Mouse (Mus musculus) midbrain, embryonic 15.5 days (tissue): ENCODE data around the gene Agap3. TPM values are rescaled to one million over a fixed set of nuclear protein-coding genes. Genes with fewer than 3 reads are reported as not detected.

ENCODE experiments used
- ATAC-seq: fragments of 200-750 bp; cut with Nextera tagmentation; replicated peaks from 2 replicates; pipeline ENCODE4 v1.8.0; 2017; ENCODE audit warnings: moderate TSS enrichment
- H3K27ac ChIP-seq: fragments of 300-500 bp; sonication (generic); 2 replicates; pipeline ENCODE4 v1.5.1; 2015; ENCODE audit warnings: mild to moderate bottlenecking, inconsistent platforms
- H3K27me3 ChIP-seq: fragments of 300-500 bp; sonication (generic); replicated peaks from 2 replicates; pipeline ENCODE4 v1.6.1; 2015; ENCODE audit warnings: inconsistent platforms
- H3K36me3 ChIP-seq: fragments of 300-500 bp; sonication (generic); replicated peaks from 2 replicates; pipeline ENCODE4 v1.6.1; 2015; ENCODE audit warnings: inconsistent platforms
- H3K4me1 ChIP-seq: fragments of 300-500 bp; sonication (generic); 2 replicates; pipeline ENCODE4 v1.6.1; 2015; ENCODE audit warnings: inconsistent platforms
- H3K4me2 ChIP-seq: fragments of 300-500 bp; sonication (generic); 2 replicates; pipeline ENCODE4 v1.6.1; 2015; ENCODE audit warnings: inconsistent platforms, mild to moderate bottlenecking, moderate library complexity
- H3K4me3 ChIP-seq: fragments of 300-500 bp; sonication (generic); 2 replicates; pipeline ENCODE4 v1.5.1; 2015; ENCODE audit warnings: mild to moderate bottlenecking, inconsistent platforms
- H3K9ac ChIP-seq: fragments of 300-500 bp; sonication (generic); 2 replicates; pipeline ENCODE4 v1.6.1; 2015; ENCODE audit warnings: mild to moderate bottlenecking, inconsistent platforms
- H3K9me3 ChIP-seq: fragments of 300-500 bp; sonication (generic); 2 replicates; pipeline ENCODE4 v1.6.1; 2016; ENCODE audit warnings: inconsistent platforms
- WGBS: fragments of 180-500 bp; shearing (Covaris S2); methylation state at CpG from one replicate; pipeline ENCODE4 v1.1.7; 2015; ENCODE audit warnings: mixed read lengths; 5-methylcytosine and 5-hydroxymethylcytosine counted together
- polyA plus RNA-seq: library from polyadenylated mRNA; unstranded; fragments of >200 nt; fragmentation: Nextera tagmentation; extraction: Ambion mirVana; gene quantifications from 2 replicates; pipeline ENCODE4 v1.2.1, GENCODE M21; 2015

Gene Agap3
- polyA plus RNA-seq = 122 and 124 TPM in 2 replicates

- Histone ChIP-seq H3K4me3 (peak within 1 kb of the TSS; percentile 87), H3K9me3 (no peaks in the 10 kb centered on the region), H3K4me1 (peaks cover 51% of the 10 kb centered on the region), H3K27me3 (no peaks in the 10 kb centered on the region), H3K4me2 (peak within 1 kb of the TSS; percentile 82), H3K9ac (peak within 1 kb of the TSS; percentile 88), H3K27ac (peak within 1 kb of the TSS; percentile 90), H3K36me3 (no peaks in the 10 kb centered on the region)
- ATAC-seq = peak; percentile 67
- under 1% methylated on average over 81 of the region's 85 CpGs for WGBS
Observed at GRCm38 (mm10) chr5:24452030-24452690, at the start of gene Agap3. TSS of gene Agap3 (plus strand) at chr5:24452177.

DNA sequence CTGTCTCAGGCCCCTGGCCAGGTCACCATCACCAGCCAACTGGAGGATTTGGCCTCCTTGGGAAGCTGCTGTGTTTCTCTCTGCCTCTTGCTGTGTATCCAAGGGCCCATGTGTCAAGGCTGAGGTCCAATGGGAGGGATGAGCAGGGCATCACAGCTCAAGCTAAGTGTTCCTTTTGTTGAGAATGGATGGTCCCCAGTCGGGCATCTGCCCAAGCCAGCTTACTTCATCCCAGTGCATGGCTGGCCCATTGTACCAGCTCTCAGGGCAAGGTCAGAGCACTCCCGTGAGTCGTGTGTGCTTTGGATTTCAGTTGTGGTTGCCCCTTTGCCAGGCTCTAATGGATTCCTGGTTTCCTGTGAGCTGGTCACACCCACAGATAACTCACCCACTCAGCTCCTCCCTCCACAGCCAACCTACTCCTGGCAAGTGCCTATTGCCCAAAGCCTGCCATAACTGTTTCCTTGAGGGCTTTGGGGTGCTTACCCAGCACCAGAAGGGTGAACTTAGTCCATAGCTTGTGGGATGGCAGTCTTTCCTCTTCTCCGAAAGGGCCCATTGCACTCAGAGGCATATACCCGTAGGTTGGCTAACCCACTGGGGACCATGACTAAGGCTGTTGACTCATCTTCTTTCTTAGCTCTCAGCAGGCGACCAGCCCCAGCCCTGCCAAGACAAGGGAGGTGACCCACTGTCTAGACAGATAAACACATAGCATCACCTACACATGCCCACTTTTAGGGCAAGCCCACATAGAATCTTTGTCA, 47.2 kb upstream of the Agap3 start:
- no peak overlapping the region for H3K27ac ChIP-seq
- no peaks in the 10 kb centered on the region for H3K27me3 ChIP-seq
- peaks cover 8% of the 10 kb centered on the region; the same call in 1 of the 2 replicates for H3K36me3 ChIP-seq
- H3K9ac ChIP-seq = no peak overlapping the region
- 89% methylated on average over 6 of the region's 6 CpGs for WGBS
- H3K9me3 ChIP-seq = no peaks in the 10 kb centered on the region
- H3K4me3 ChIP-seq = no peak overlapping the region
- H3K4me1 ChIP-seq = no peaks in the 10 kb centered on the region
- no peak for ATAC-seq
- H3K4me2 ChIP-seq = no peak overlapping the region

- Histone ChIP-seq H3K36me3 (peaks cover 8% of the 10 kb centered on the region; the same call in 1 of the 2 replicates), H3K9me3 (no peaks in the 10 kb centered on the region), H3K4me2 (no peak overlapping the region), H3K4me1 (no peaks in the 10 kb centered on the region), H3K4me3 (no peak overlapping the region), H3K27me3 (no peaks in the 10 kb centered on the region), H3K9ac (no peak overlapping the region), H3K27ac (no peak overlapping the region)
- no peak for ATAC-seq
- 71% methylated on average over 3 of the region's 3 CpGs for WGBS
Observed at GRCm38 (mm10) chr5:24405389-24405876, 46.5 kb upstream of the Agap3 start.

- Histone ChIP-seq H3K9me3 (no peaks in the 10 kb centered on the region), H3K4me3 (no peak overlapping the region), H3K9ac (no peak overlapping the region), H3K27ac (no peak overlapping the region), H3K36me3 (0 out of 2 replicates have a peak, but pooled peaks cover 3% of the 10 kb centered on the region), H3K4me1 (no peaks in the 10 kb centered on the region), H3K4me2 (no peak overlapping the region), H3K27me3 (no peaks in the 10 kb centered on the region)
- no peak for ATAC-seq
- WGBS = 90% methylated on average over 13 of the region's 13 CpGs
Observed at GRCm38 (mm10) chr5:24408651-24409050, 43.3 kb upstream of the Agap3 start.

- 58% methylated on average over 2 of the region's 2 CpGs for WGBS
- Histone ChIP-seq H3K27ac (no peak overlapping the region), H3K4me1 (no peaks in the 10 kb centered on the region), H3K4me2 (no peak overlapping the region), H3K27me3 (no peaks in the 10 kb centered on the region), H3K9me3 (no peaks in the 10 kb centered on the region), H3K9ac (no peak overlapping the region), H3K4me3 (no peak overlapping the region), H3K36me3 (0 out of 2 replicates have a peak, but pooled peaks cover 3% of the 10 kb centered on the region)
- no peak for ATAC-seq
Observed at GRCm38 (mm10) chr5:24409466-24409865, 42.5 kb upstream of the Agap3 start.

DNA sequence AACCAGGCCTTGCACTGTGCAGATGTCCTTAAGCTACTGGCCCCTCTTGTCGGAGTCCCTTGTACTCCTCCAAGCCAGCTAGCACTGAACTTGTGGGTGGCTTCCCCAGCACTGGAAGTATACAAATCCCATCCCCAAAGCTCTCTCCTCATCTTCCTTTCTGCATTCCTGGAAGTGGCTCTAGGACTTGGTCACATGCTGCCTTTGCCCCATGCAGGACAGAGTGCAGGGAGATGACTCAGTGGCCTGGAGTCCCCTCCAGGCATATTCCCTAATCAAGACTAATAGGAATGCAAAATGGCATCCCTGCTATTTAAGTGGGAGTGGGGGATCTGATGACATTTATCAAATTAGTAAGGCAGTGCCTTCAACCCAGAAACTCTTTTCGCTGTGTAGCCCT, 39.9 kb upstream of the Agap3 start:
- no peak overlapping the region for H3K4me2 ChIP-seq
- no peaks in the 10 kb centered on the region for H3K9me3 ChIP-seq
- H3K36me3 ChIP-seq = no peaks in the 10 kb centered on the region
- H3K27me3 ChIP-seq = no peaks in the 10 kb centered on the region
- no peak overlapping the region for H3K27ac ChIP-seq
- no peak overlapping the region for H3K4me3 ChIP-seq
- H3K9ac ChIP-seq = no peak overlapping the region
- 93% methylated on average over 2 of the region's 2 CpGs for WGBS
- H3K4me1 ChIP-seq = peaks cover 12% of the 10 kb centered on the region
- ATAC-seq = no peak

DNA sequence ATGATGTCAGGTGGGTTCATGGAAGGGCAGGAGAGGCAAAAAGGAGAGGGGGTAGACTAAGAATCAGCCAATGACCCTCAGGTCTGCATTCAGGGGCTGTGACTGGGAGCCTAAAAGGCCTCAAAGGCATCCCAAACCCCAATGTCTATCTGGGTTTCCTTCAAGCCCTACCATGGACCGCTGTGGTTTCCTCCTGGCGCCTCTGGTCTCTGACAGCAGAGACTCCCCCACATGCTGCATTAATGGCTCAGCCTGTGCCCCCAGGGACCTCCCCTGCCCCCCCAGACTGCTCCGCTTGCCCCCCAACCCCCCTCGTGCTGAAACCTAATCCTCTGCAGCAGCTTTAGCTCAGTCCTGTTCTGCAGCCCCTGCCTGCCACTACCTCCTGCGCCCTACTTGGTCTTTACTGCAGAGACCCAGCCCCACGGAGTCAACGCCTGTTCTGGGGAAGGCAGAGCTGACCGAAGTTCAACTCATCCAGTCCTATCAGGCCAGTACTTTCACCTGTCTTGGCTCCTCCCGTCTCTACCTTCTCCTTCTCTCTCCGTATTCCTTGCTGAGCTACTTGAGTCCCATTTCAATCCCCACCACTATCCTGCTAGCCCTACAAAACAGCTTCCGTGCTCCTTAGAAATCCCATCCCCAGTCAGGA, 38.8 kb upstream of the Agap3 start, which contains the start of gene Asic3:
Asic3 (plus strand) TSS at position 351 of the 652 bp plus-strand sequence.
- ATAC-seq = no peak
- Histone ChIP-seq H3K9ac (no peak within 1 kb of the TSS), H3K4me2 (no peak within 1 kb of the TSS), H3K4me3 (no peak within 1 kb of the TSS), H3K27ac (no peak within 1 kb of the TSS), H3K4me1 (peaks cover 12% of the 10 kb centered on the region), H3K9me3 (no peaks in the 10 kb centered on the region), H3K36me3 (no peaks in the 10 kb centered on the region), H3K27me3 (no peaks in the 10 kb centered on the region)
- WGBS = 53% methylated on average over 11 of the region's 11 CpGs

- H3K27me3 ChIP-seq = no peaks in the 10 kb centered on the region
- H3K36me3 ChIP-seq = no peaks in the 10 kb centered on the region
- peaks cover 12% of the 10 kb centered on the region for H3K4me1 ChIP-seq
- no peak overlapping the region for H3K27ac ChIP-seq
- no peak overlapping the region for H3K4me3 ChIP-seq
- no peak overlapping the region for H3K4me2 ChIP-seq
- no peak overlapping the region for H3K9ac ChIP-seq
- ATAC-seq = no peak
- H3K9me3 ChIP-seq = no peaks in the 10 kb centered on the region
- WGBS = 84% methylated on average over 13 of the region's 13 CpGs
Observed at GRCm38 (mm10) chr5:24413938-24414337, 38.0 kb upstream of the Agap3 start.

GRCm38 (mm10) chr5:24416222-24416736, 35.7 kb upstream of the Agap3 start:
- Histone ChIP-seq H3K36me3 (no peaks in the 10 kb centered on the region), H3K9me3 (no peaks in the 10 kb centered on the region), H3K27ac (no peak overlapping the region), H3K27me3 (no peaks in the 10 kb centered on the region), H3K4me2 (peak overlapping the region; percentile 34), H3K9ac (no peak overlapping the region), H3K4me3 (no peak overlapping the region), H3K4me1 (peaks cover 12% of the 10 kb centered on the region)
- WGBS = 4% methylated on average over 21 of the region's 21 CpGs
- peak; percentile 31 for ATAC-seq

GRCm38 (mm10) chr5:24417587-24417986, 34.4 kb upstream of the Agap3 start:
- H3K9ac ChIP-seq = no peak overlapping the region
- H3K27ac ChIP-seq = no peak overlapping the region
- no peaks in the 10 kb centered on the region; the same call in 1 of the 2 replicates for H3K36me3 ChIP-seq
- no peak overlapping the region for H3K4me2 ChIP-seq
- H3K9me3 ChIP-seq = no peaks in the 10 kb centered on the region
- no peak for ATAC-seq
- H3K27me3 ChIP-seq = no peaks in the 10 kb centered on the region
- WGBS = 90% methylated on average over 10 of the region's 10 CpGs
- peaks cover 22% of the 10 kb centered on the region for H3K4me1 ChIP-seq
- no peak overlapping the region for H3K4me3 ChIP-seq

- Histone ChIP-seq H3K9me3 (no peaks in the 10 kb centered on the region), H3K4me2 (no peak overlapping the region), H3K27me3 (no peaks in the 10 kb centered on the region), H3K4me3 (no peak overlapping the region), H3K9ac (no peak overlapping the region), H3K36me3 (no peaks in the 10 kb centered on the region; the same call in 1 of the 2 replicates), H3K27ac (no peak overlapping the region), H3K4me1 (peaks cover 38% of the 10 kb centered on the region)
- 94% methylated on average over 9 of the region's 9 CpGs for WGBS
- ATAC-seq = no peak
Observed at GRCm38 (mm10) chr5:24420381-24420780, 31.6 kb upstream of the Agap3 start.
